Mouse (Mus musculus) gastrocnemius, postnatal 36 days (tissue): ENCODE measurements around the gene Uso1. TPM values are rescaled to one million over a fixed set of nuclear protein-coding genes. Genes with fewer than 3 reads are reported as not detected.

Experiments used
- DNase-seq, 2 experiments: peaks; one replicate each; pipeline ENCODE4 v3.0.0; 2022
- intact Hi-C: fragments of 180-260 bp; cut with DNase I; formaldehyde crosslinking; loops from one replicate; pipeline ENCODE4 v1.15.1; 2025
- long read RNA-seq, 2 experiments: library from polyadenylated mRNA; stranded (forward); transcript quantifications; one replicate each; pipeline ENCODE4 v2.0.0; 2021
- total RNA-seq, 2 experiments: library from RNA; stranded (reverse); gene quantifications; 2 replicates each; pipeline ENCODE4 v1.2.3; 2021

Uso1 gene
- 10 to 100 TPM; 56.2 to 60.0 TPM for total RNA-seq
- long read RNA-seq, experiment 1, partial matches to known transcripts: 3 of 26 reads
- long read RNA-seq, experiment 1, other reads (novel, unspliced or antisense): 21 of 26 reads
- long read RNA-seq, experiment 2, partial matches to known transcripts: 3 of 31 reads
- long read RNA-seq, experiment 2, other reads (novel, unspliced or antisense): 24 of 31 reads

GRCm38 (mm10) chr5:92137239-92138046, at the start of gene Uso1:
Gene Uso1 (plus strand): TSS chr5:92137938.
- intact Hi-C loops: no loop called here
- DNase-seq: peak; percentile 97 to 99

- DNase-seq: no peak
- intact Hi-C loops: no loop called here
Measured at GRCm38 (mm10) chr5:92093263-92094061, 44.3 kb upstream of the Uso1 start.

GRCm38 (mm10) chr5:92094062-92094415, 43.7 kb upstream of the Uso1 start:
- DNase-seq: no peak
- intact Hi-C loops: no loop called here

GRCm38 (mm10) chr5:92096786-92097185, 41.0 kb upstream of the Uso1 start:
- DNase-seq: no peak
- intact Hi-C loops: no loop called here

- intact Hi-C loops: no loop called here
- no peak for DNase-seq
Measured at GRCm38 (mm10) chr5:92097779-92098178, 40.0 kb upstream of the Uso1 start.

GRCm38 (mm10) chr5:92098351-92099109, 39.2 kb upstream of the Uso1 start:
- no peak for DNase-seq
- intact Hi-C loops: no loop called here

- no peak for DNase-seq
- intact Hi-C loops: no loop called here
Measured at GRCm38 (mm10) chr5:92101601-92102000, 36.1 kb upstream of the Uso1 start.

GRCm38 (mm10) chr5:92103062-92103461, 34.7 kb upstream of the Uso1 start:
- no peak for DNase-seq
- intact Hi-C loops: no loop called here

- DNase-seq: no peak
- intact Hi-C loops: no loop called here
Measured at GRCm38 (mm10) chr5:92103816-92104415, 33.8 kb upstream of the Uso1 start.

GRCm38 (mm10) chr5:92106327-92107125, 31.2 kb upstream of the Uso1 start:
- DNase-seq: no peak
- intact Hi-C loops: no loop called here

- no peak for DNase-seq
- intact Hi-C loops: no loop called here
Measured at GRCm38 (mm10) chr5:92107282-92107681, 30.5 kb upstream of the Uso1 start.

GRCm38 (mm10) chr5:92110818-92111355, 26.9 kb upstream of the Uso1 start:
- no peak for DNase-seq

GRCm38 (mm10) chr5:92112175-92112574, 25.6 kb upstream of the Uso1 start:
- intact Hi-C loops: loop anchor here (10.0 kb wide), 3 partner anchors 47 to 597 kb away; partner anchors contain the start of genes Parm1 and Rchy1
- DNase-seq: no peak

More at GRCm38 (mm10) chr5:92110818-92111355, 26.9 kb upstream of the Uso1 start:
- intact Hi-C loops: loop anchor here (10.0 kb wide), 3 partner anchors 46 to 596 kb away; partner anchors contain the start of genes Parm1 and Rchy1

GRCm38 (mm10) chr5:92112585-92112984, 25.2 kb upstream of the Uso1 start:
- intact Hi-C loops: loop anchor here (10.0 kb wide), 3 partner anchors 48 to 598 kb away; partner anchors contain the start of genes Parm1 and Rchy1
- DNase-seq: no peak

GRCm38 (mm10) chr5:92113484-92113883, 24.3 kb upstream of the Uso1 start:
- DNase-seq: no peak
- intact Hi-C loops: loop anchor here (10.0 kb wide), 3 partner anchors 49 to 599 kb away; partner anchors contain the start of genes Parm1 and Rchy1

- intact Hi-C loops: loop anchor here (10.0 kb wide), 3 partner anchors 49 to 599 kb away; partner anchors contain the start of genes Parm1 and Rchy1
- DNase-seq: no peak
Measured at GRCm38 (mm10) chr5:92114223-92114622, 23.5 kb upstream of the Uso1 start.

- no peak for DNase-seq
- intact Hi-C loops: loop anchor here (5.0 to 10.0 kb wide), 4 partner anchors 33 to 600 kb away; partner anchors contain the start of genes G3bp2, Parm1 and Rchy1
Measured at GRCm38 (mm10) chr5:92114939-92115338, 22.8 kb upstream of the Uso1 start.

GRCm38 (mm10) chr5:92117823-92118403, 19.8 kb upstream of the Uso1 start:
- peak; percentile 72 to 81 for DNase-seq
- intact Hi-C loops: loop anchor here (5.0 to 10.0 kb wide), 4 partner anchors 36 to 603 kb away; partner anchors contain the start of genes G3bp2, Parm1 and Rchy1
